Mouse (Mus musculus): Measurements from ENCODE around the gene Slc44a4. TPM values are rescaled to one million over a fixed set of nuclear protein-coding genes. Genes with fewer than 3 reads are reported as not detected.
A peak's percentile ranks its signal among the peaks of the same experiment; 100 is the strongest.
"Not testable (repeated sequence)": the region's sequence is repeated elsewhere in the genome, so short reads cannot be mapped to it uniquely, and the experiment has no call there.

The Slc44a4 gene
- polyA plus RNA-seq, 1 experiment = 0.52 TPM

GRCm38 (mm10) chr17:34960702-34961493 lies 46.6 kb downstream of the Slc44a4 start:
- H3K36me3 ChIP-seq (ENCODE audit: control insufficient read depth, insufficient read depth, low read length) = no peaks in the 10 kb centered on the region
- H3K4me3 ChIP-seq (ENCODE audit: control insufficient read depth, low read depth, low read length) = no peak overlapping the region
- no peaks in the 10 kb centered on the region for H3K27me3 ChIP-seq (ENCODE audit: control insufficient read depth, insufficient read depth, low read length)
- H3K27ac ChIP-seq (ENCODE audit: control insufficient read depth, insufficient read depth, low read depth, low read length) = peak overlapping the region; percentile 39
- TF ChIP-seq POLR2A (IDR thresholded peaks at IDR 0.05; ENCODE audit: control insufficient read depth, low read depth, low read length) (no peak), CTCF (IDR thresholded peaks at IDR 0.05; ENCODE audit: control insufficient read depth, insufficient read depth, insufficient replicate concordance, low read depth, low read length) (no peak)
- peaks cover 8% of the 10 kb centered on the region for H3K4me1 ChIP-seq (ENCODE audit: control insufficient read depth, insufficient read depth, low read length)

DNA sequence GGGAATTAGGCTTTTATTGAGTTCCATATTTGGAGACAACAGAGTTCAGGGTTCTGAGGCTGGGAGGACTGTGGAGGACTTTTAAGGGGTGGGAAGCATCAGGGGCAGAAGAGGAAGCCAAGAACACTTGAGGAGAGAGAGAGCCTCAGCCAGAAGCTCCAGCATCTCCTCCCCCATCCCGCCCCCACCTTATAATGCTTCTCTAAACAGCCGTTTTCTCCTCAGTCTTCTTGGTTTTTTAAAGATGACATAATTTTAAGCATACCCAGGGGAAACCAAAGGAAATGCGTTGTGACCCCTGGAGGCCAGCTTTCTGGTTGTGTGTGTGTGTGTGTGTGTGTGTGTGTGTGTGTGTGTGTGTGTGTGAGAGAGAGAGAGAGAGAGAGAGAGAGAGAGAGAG lies 47.9 kb downstream of the Slc44a4 start:
- Histone ChIP-seq H3K27ac (ENCODE audit: control insufficient read depth, insufficient read depth, low read depth, low read length) (no peak overlapping the region), H3K4me3 (ENCODE audit: control insufficient read depth, low read depth, low read length) (no peak overlapping the region), H3K36me3 (ENCODE audit: control insufficient read depth, insufficient read depth, low read length) (no peaks in the 10 kb centered on the region), H3K4me1 (ENCODE audit: control insufficient read depth, insufficient read depth, low read length) (peaks cover 8% of the 10 kb centered on the region), H3K27me3 (ENCODE audit: control insufficient read depth, insufficient read depth, low read length) (no peaks in the 10 kb centered on the region)
- no peak for TF ChIP-seq POLR2A (IDR thresholded peaks at IDR 0.05; ENCODE audit: control insufficient read depth, low read depth, low read length)
- TF ChIP-seq CTCF (IDR thresholded peaks at IDR 0.05; ENCODE audit: control insufficient read depth, insufficient read depth, insufficient replicate concordance, low read depth, low read length) = no peak

GRCm38 (mm10) chr17:34962841-34963240 lies 48.6 kb downstream of the Slc44a4 start:
- Histone ChIP-seq H3K27me3 (ENCODE audit: control insufficient read depth, insufficient read depth, low read length) (no peaks in the 10 kb centered on the region), H3K27ac (ENCODE audit: control insufficient read depth, insufficient read depth, low read depth, low read length) (no peak overlapping the region), H3K36me3 (ENCODE audit: control insufficient read depth, insufficient read depth, low read length) (no peaks in the 10 kb centered on the region), H3K4me1 (ENCODE audit: control insufficient read depth, insufficient read depth, low read length) (peaks cover 8% of the 10 kb centered on the region), H3K4me3 (ENCODE audit: control insufficient read depth, low read depth, low read length) (no peak overlapping the region)
- TF ChIP-seq POLR2A (IDR thresholded peaks at IDR 0.05; ENCODE audit: control insufficient read depth, low read depth, low read length) (no peak), CTCF (IDR thresholded peaks at IDR 0.05; ENCODE audit: control insufficient read depth, insufficient read depth, insufficient replicate concordance, low read depth, low read length) (no peak)

DNA sequence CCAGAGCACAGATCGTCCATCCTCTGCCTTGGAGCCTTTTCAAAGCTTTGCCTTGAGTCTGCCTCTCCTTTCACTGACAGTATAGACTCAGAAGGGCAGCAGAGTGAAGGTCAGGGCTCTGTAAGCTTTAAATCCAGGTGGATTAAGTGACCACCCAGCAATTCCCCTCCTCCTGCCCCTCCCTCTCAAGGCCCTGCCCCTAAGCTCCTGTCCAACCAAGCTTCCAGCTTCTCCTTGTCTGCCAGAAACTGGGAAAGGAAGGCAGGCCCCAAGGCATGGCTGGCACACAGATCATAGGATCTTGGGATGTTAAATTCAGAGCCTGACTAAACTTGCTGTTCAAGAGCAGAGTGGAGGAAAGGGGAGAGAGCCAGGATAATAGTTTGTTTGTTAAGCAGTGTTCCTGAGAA lies 50.4 kb downstream of the Slc44a4 start:
- no peak overlapping the region for H3K4me3 ChIP-seq (ENCODE audit: control insufficient read depth, low read depth, low read length)
- no peak for TF ChIP-seq POLR2A (IDR thresholded peaks at IDR 0.05; ENCODE audit: control insufficient read depth, low read depth, low read length)
- no peak for TF ChIP-seq CTCF (IDR thresholded peaks at IDR 0.05; ENCODE audit: control insufficient read depth, insufficient read depth, insufficient replicate concordance, low read depth, low read length)
- no peaks in the 10 kb centered on the region for H3K36me3 ChIP-seq (ENCODE audit: control insufficient read depth, insufficient read depth, low read length)
- no peaks in the 10 kb centered on the region for H3K27me3 ChIP-seq (ENCODE audit: control insufficient read depth, insufficient read depth, low read length)
- H3K4me1 ChIP-seq (ENCODE audit: control insufficient read depth, insufficient read depth, low read length) = peaks cover 4% of the 10 kb centered on the region
- H3K27ac ChIP-seq (ENCODE audit: control insufficient read depth, insufficient read depth, low read depth, low read length) = peak overlapping the region; percentile 23; the same call in 1 of the 2 replicates

DNA sequence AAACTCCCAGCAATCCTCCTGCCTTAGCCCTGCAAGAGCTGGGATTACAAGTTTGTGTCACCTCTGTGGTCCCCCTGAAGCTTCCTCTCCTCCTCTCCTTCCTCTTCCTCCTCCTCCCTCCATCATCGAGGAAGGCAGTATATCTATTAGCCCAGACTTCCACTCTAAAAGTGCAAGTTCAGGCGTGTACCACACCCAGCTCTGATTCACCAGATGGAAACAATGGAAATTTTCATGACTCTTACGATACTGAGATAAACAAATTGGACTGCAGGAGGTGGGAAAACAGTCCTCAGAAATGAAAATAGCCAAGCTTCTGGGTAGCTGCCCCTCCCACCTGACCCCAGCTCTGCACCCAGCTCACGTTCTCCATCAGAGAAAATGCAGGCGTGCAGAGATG lies 51.4 kb downstream of the Slc44a4 start:
- Histone ChIP-seq H3K27ac (ENCODE audit: control insufficient read depth, insufficient read depth, low read depth, low read length) (no peak overlapping the region), H3K4me1 (ENCODE audit: control insufficient read depth, insufficient read depth, low read length) (no peaks in the 10 kb centered on the region), H3K36me3 (ENCODE audit: control insufficient read depth, insufficient read depth, low read length) (no peaks in the 10 kb centered on the region), H3K27me3 (ENCODE audit: control insufficient read depth, insufficient read depth, low read length) (no peaks in the 10 kb centered on the region), H3K4me3 (ENCODE audit: control insufficient read depth, low read depth, low read length) (no peak overlapping the region)
- no peak for TF ChIP-seq CTCF (IDR thresholded peaks at IDR 0.05; ENCODE audit: control insufficient read depth, insufficient read depth, insufficient replicate concordance, low read depth, low read length)
- no peak for TF ChIP-seq POLR2A (IDR thresholded peaks at IDR 0.05; ENCODE audit: control insufficient read depth, low read depth, low read length)

DNA sequence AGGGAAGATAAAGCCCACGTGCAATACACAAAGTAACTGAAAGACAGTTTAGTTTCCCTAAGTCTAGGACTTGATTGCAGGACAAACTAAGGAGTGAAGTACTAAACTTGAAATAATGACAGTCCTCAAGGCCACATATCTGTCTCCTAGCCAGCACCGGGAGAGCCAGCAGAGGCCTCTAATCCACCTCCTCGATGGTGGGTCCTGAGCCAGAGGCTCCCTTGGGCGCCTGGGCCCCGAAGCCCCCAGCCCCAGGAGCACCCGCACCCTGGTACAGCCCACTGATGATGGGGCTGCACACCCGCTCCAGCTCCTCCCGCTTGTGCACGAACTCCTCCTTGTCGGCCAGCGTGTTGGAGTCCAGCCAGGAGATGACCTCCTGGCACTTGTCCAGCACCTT lies 55.6 kb downstream of the Slc44a4 start, which contains the start of gene Gm20481:
Gene Gm20481, plus strand, starts transcription at position 91 of the 400 bp plus-strand sequence.
- not testable (repeated sequence) for H3K4me1 ChIP-seq (ENCODE audit: control insufficient read depth, insufficient read depth, low read length); H3K27ac ChIP-seq (ENCODE audit: control insufficient read depth, insufficient read depth, low read depth, low read length); H3K27me3 ChIP-seq (ENCODE audit: control insufficient read depth, insufficient read depth, low read length); H3K36me3 ChIP-seq (ENCODE audit: control insufficient read depth, insufficient read depth, low read length)
- H3K4me3 ChIP-seq (ENCODE audit: control insufficient read depth, low read depth, low read length) = peak within 1 kb of the TSS; percentile 48

- not testable (repeated sequence) for H3K36me3 ChIP-seq (ENCODE audit: control insufficient read depth, insufficient read depth, low read length); H3K27ac ChIP-seq (ENCODE audit: control insufficient read depth, insufficient read depth, low read depth, low read length); H3K4me3 ChIP-seq (ENCODE audit: control insufficient read depth, low read depth, low read length); H3K4me1 ChIP-seq (ENCODE audit: control insufficient read depth, insufficient read depth, low read length); H3K27me3 ChIP-seq (ENCODE audit: control insufficient read depth, insufficient read depth, low read length)
Observed at GRCm38 (mm10) chr17:34970850-34971249, 56.6 kb downstream of the Slc44a4 start.

GRCm38 (mm10) chr17:34971694-34972068 lies 57.4 kb downstream of the Slc44a4 start:
- H3K4me3 ChIP-seq (ENCODE audit: control insufficient read depth, low read depth, low read length) = peak overlapping the region; percentile 91
- not testable (repeated sequence) for H3K36me3 ChIP-seq (ENCODE audit: control insufficient read depth, insufficient read depth, low read length); H3K27me3 ChIP-seq (ENCODE audit: control insufficient read depth, insufficient read depth, low read length); H3K4me1 ChIP-seq (ENCODE audit: control insufficient read depth, insufficient read depth, low read length); H3K27ac ChIP-seq (ENCODE audit: control insufficient read depth, insufficient read depth, low read depth, low read length)
